Mouse (Mus musculus): ENCODE results near the gene Tmem270.

DNA sequence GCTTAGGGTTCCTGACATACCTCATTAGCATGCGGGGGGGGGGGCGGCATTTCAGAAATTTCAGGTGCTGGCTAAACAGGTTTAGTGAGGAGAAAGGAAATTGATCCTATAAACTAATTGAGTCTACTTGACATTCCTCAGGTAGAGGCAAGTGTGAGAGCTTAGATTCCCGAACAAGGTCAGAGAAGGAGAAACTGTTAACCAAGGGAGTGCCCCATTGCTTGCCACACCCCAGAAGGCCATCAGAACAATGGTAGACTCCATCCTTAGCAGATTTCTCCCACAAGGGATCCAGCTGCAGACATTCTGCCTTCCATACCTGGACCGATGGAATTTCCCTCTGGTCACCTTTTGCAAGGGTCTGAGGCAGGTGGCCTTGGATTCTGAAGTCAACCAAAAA is 20.2 kb upstream of the Tmem270 start:
- no peak for TF ChIP-seq CTCF (conservative IDR thresholded peaks at IDR 0.05; ENCODE audit: insufficient read depth, insufficient read length, low read depth, low read length)
- no peak for TF ChIP-seq POLR2A (IDR thresholded peaks at IDR 0.05; ENCODE audit: low read depth, low read length)
